Mouse (Mus musculus) testis, adult 2 months (tissue): ENCODE measurements around the gene Slc25a24.

Experiments used
- CTCF ChIP-seq: fragments of 200-500 bp; IDR thresholded peaks from 2 replicates; pipeline ENCODE4 v1.5.1; 2012; ENCODE audit warnings: low read depth, mild to moderate bottlenecking, inconsistent platforms, low read length, moderate library complexity; ENCODE audit not compliant: control insufficient read depth, insufficient read depth, insufficient replicate concordance
- POLR2A ChIP-seq: fragments of 200-500 bp; IDR thresholded peaks from 2 replicates; pipeline ENCODE4 v1.6.1; 2012; ENCODE audit warnings: low read depth, mild to moderate bottlenecking, inconsistent platforms, low read length, moderate library complexity; ENCODE audit not compliant: control insufficient read depth

GRCm38 (mm10) chr3:109135352-109135751, 12.4 kb downstream of the Slc25a24 start:
- no peak for TF ChIP-seq POLR2A
- no peak for TF ChIP-seq CTCF
